Mouse (Mus musculus) midbrain, embryonic 12.5 days (tissue): ENCODE measurements around the gene Gm9268. TPM values are rescaled to one million over a fixed set of nuclear protein-coding genes. Genes with fewer than 3 reads are reported as not detected.
"Not testable (repeated sequence)": the region's sequence is repeated elsewhere in the genome, so short reads cannot be mapped to it uniquely, and the experiment has no call there.

Experiments
- ATAC-seq: fragments of 200-750 bp; cut with Nextera tagmentation; 2 replicates; pipeline ENCODE4 v1.8.0; 2017; ENCODE audit warnings: low read depth, moderate TSS enrichment, moderate library complexity; ENCODE audit not compliant: low FRiP score
- H3K27ac ChIP-seq: fragments of 300-500 bp; sonication (generic); replicated peaks from 2 replicates; pipeline ENCODE4 v1.5.1; 2016; ENCODE audit warnings: mild to moderate bottlenecking
- H3K27me3 ChIP-seq: fragments of 300-500 bp; sonication (generic); 2 replicates; pipeline ENCODE4 v1.6.1; 2016; ENCODE audit warnings: mild to moderate bottlenecking
- H3K36me3 ChIP-seq: fragments of 300-500 bp; sonication (generic); 2 replicates; pipeline ENCODE4 v1.6.1; 2016
- H3K4me1 ChIP-seq: fragments of 300-500 bp; sonication (generic); 2 replicates; pipeline ENCODE4 v1.6.1; 2016
- H3K4me2 ChIP-seq: fragments of 300-500 bp; sonication (generic); replicated peaks from 2 replicates; pipeline ENCODE4 v1.6.1; 2016; ENCODE audit warnings: mild to moderate bottlenecking, moderate library complexity
- H3K4me3 ChIP-seq: fragments of 300-500 bp; sonication (generic); 2 replicates; pipeline ENCODE4 v1.5.1; 2016; ENCODE audit warnings: mild to moderate bottlenecking
- H3K9ac ChIP-seq: fragments of 300-500 bp; sonication (generic); replicated peaks from 2 replicates; pipeline ENCODE4 v1.6.1; 2016; ENCODE audit warnings: mild to moderate bottlenecking, moderate library complexity
- H3K9me3 ChIP-seq: fragments of 300-500 bp; sonication (generic); 2 replicates; pipeline ENCODE4 v1.6.1; 2016; ENCODE audit warnings: mild to moderate bottlenecking
- WGBS: fragments of 180-500 bp; shearing (Covaris S2); methylation state at CpG from one replicate; pipeline ENCODE4 v1.1.7; 2016; 5-methylcytosine and 5-hydroxymethylcytosine counted together
- polyA plus RNA-seq: library from polyadenylated mRNA; unstranded; fragments of >200 nt; fragmentation: Nextera tagmentation; extraction: Ambion mirVana; gene quantifications from 2 replicates; pipeline ENCODE4 v1.2.1, GENCODE M21; 2016

The Gm9268 gene
- polyA plus RNA-seq, result not detected in 2 replicates

- H3K9ac ChIP-seq, H3K4me2 ChIP-seq, H3K4me3 ChIP-seq, H3K4me1 ChIP-seq, H3K9me3 ChIP-seq, ATAC-seq, H3K27me3 ChIP-seq, H3K27ac ChIP-seq, H3K36me3 ChIP-seq: not testable (repeated sequence)
- no CpG with 5 or more reads among the region's 1 CpGs for WGBS
Measured at GRCm38 (mm10) chr7:43018465-43018864, at the start of gene Gm9268. TSS of gene Gm9268 (plus strand) at chr7:43018765.

- H3K4me1 ChIP-seq, result no peaks in the 10 kb centered on the region
- ATAC-seq, result no peak
- H3K4me2 ChIP-seq, result no peak overlapping the region
- no peak overlapping the region for H3K4me3 ChIP-seq
- 85% methylated on average over 11 of the region's 11 CpGs for WGBS
- H3K36me3 ChIP-seq, result no peaks in the 10 kb centered on the region
- H3K27me3 ChIP-seq, result no peaks in the 10 kb centered on the region
- H3K27ac ChIP-seq, result no peak overlapping the region
- peaks cover 67% of the 10 kb centered on the region for H3K9me3 ChIP-seq
- H3K9ac ChIP-seq, result no peak overlapping the region
Measured at GRCm38 (mm10) chr7:42980098-42980497, 38.5 kb upstream of the Gm9268 start.

GRCm38 (mm10) chr7:42980739-42981138 lies 37.8 kb upstream of the Gm9268 start:
- H3K9me3 ChIP-seq, result peaks cover 68% of the 10 kb centered on the region
- no peak overlapping the region for H3K27ac ChIP-seq
- no peaks in the 10 kb centered on the region for H3K27me3 ChIP-seq
- H3K4me1 ChIP-seq, result no peaks in the 10 kb centered on the region
- no peaks in the 10 kb centered on the region for H3K36me3 ChIP-seq
- ATAC-seq, result no peak
- WGBS, result 86% methylated on average over 10 of the region's 10 CpGs
- no peak overlapping the region for H3K4me3 ChIP-seq
- H3K9ac ChIP-seq, result no peak overlapping the region
- no peak overlapping the region for H3K4me2 ChIP-seq

GRCm38 (mm10) chr7:43077831-43078230 lies 59.3 kb downstream of the Gm9268 start:
- no peak overlapping the region for H3K4me2 ChIP-seq
- no peak overlapping the region for H3K4me3 ChIP-seq
- no peak for ATAC-seq
- H3K27ac ChIP-seq, result no peak overlapping the region
- peaks cover 25% of the 10 kb centered on the region for H3K9me3 ChIP-seq
- H3K9ac ChIP-seq, result no peak overlapping the region
- 90% methylated on average over 8 of the region's 8 CpGs for WGBS
- no peaks in the 10 kb centered on the region for H3K4me1 ChIP-seq
- no peaks in the 10 kb centered on the region for H3K36me3 ChIP-seq
- H3K27me3 ChIP-seq, result no peaks in the 10 kb centered on the region

Other genes with a start within 250 kb of the Gm9268 start
- gene Vmn2r62, start 225.2 kb upstream of the Gm9268 start, polyA plus RNA-seq, result not detected in 2 replicates
- gene Gm2381, start 151.5 kb upstream of the Gm9268 start, polyA plus RNA-seq, result not detected in 2 replicates
- gene Vmn2r63, start 84.9 kb upstream of the Gm9268 start, polyA plus RNA-seq, result not detected in 2 replicates
- gene Zfp936, start 95.5 kb downstream of the Gm9268 start, polyA plus RNA-seq, result not detected in 2 replicates